In the genomic region with DNA sequence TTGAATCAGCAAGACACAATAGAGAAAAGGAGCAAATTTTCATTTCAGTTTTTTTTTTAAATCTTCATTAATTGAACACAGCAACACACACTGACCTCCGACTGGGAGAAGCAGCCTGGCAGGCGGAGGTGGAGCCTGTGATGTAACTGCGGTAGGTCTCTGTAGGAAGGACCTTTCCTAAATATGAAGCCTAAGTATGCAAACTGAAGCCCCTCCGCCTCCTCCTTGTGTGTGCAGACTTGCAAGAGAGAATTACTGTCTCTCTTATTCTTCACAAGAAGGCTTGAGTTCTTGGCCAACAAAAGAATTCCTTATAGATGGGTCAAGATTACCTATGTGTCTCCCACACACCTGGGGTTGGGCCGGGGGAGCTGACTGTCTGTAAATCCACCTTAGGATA, we compare ENCODE assay signal across 14 mouse cellular contexts. TPM values are rescaled to one million over a fixed set of nuclear protein-coding genes. Genes with fewer than 3 reads are reported as not detected.
DNase-seq lines count a peak whose midpoint lies in the region; ATAC-seq and TF ChIP-seq lines count a peak whose summit lies in the region.
"Had no signal": no experiment of that assay in that cellular context is flagged by ENCODE, and none has a peak within 500 bp of the region (broad histone marks: within the 10 kb centered on the region; RNA-seq: fewer than 3 reads in every experiment).

No protein-coding gene starts in this region.

- 0 out of 2 replicates have a peak overlapping the region, but pooled peaks have one; percentile 85 for H3K9ac ChIP-seq in midbrain, embryonic 13.5 days (replicated peaks)
- H3K9ac ChIP-seq in midbrain, embryonic 11.5 days (ENCODE audit: low read length) = no peak overlapping the region
- H3K9ac ChIP-seq in hindbrain, embryonic 16.5 days (ENCODE audit: low read depth, low read length) = peak overlapping the region; percentile 43; the same call in 1 of the 2 replicates
- H3K9ac ChIP-seq: embryonic facial prominence, embryonic 15.5 days; limb, embryonic 15.5 days had no signal

- H3K4me1 ChIP-seq in midbrain, embryonic 13.5 days (replicated peaks) = peaks cover 14% of the 10 kb centered on the region; the same call in 1 of the 2 replicates
- H3K4me1 ChIP-seq in midbrain, embryonic 11.5 days (ENCODE audit: control insufficient read depth, insufficient read depth, low read length) = peaks cover 4% of the 10 kb centered on the region
- no peaks in the 10 kb centered on the region; the same call in 1 of the 2 replicates for H3K4me1 ChIP-seq in hindbrain, embryonic 16.5 days (ENCODE audit: control insufficient read depth, insufficient read depth, low read depth, low read length)
- peaks cover 2% of the 10 kb centered on the region; the same call in 1 of the 2 replicates for H3K4me1 ChIP-seq in olfactory bulb, adult 2 months (ENCODE audit: control insufficient read depth, insufficient read depth, low read length)

- H3K9me3 ChIP-seq in midbrain, embryonic 13.5 days = no peaks in the 10 kb centered on the region
- H3K9me3 ChIP-seq in midbrain, embryonic 11.5 days (ENCODE audit: control insufficient read depth, low read length) = no peaks in the 10 kb centered on the region
- H3K9me3 ChIP-seq in hindbrain, embryonic 16.5 days (ENCODE audit: control insufficient read depth, low read length) = no peaks in the 10 kb centered on the region
- H3K9me3 ChIP-seq: embryonic facial prominence, embryonic 15.5 days; limb, embryonic 15.5 days had no signal

- no peak overlapping the region for H3K27ac ChIP-seq in midbrain, embryonic 13.5 days
- H3K27ac ChIP-seq in midbrain, embryonic 11.5 days (ENCODE audit: low read depth, low read length) = no peak overlapping the region
- H3K27ac ChIP-seq in hindbrain, embryonic 16.5 days (ENCODE audit: low read depth, low read length) = 0 out of 2 replicates have a peak overlapping the region, but pooled peaks have one; percentile 3
- H3K27ac ChIP-seq in olfactory bulb, adult 2 months (ENCODE audit: insufficient read depth, low read depth, low read length) = no peak overlapping the region
- no peak overlapping the region for H3K27ac ChIP-seq in gastrocnemius, adult 2 months
- H3K27ac ChIP-seq: embryonic facial prominence, embryonic 15.5 days; limb, embryonic 15.5 days had no signal

- ATAC-seq in midbrain, embryonic 13.5 days = no peak
- no peak for ATAC-seq in midbrain, embryonic 11.5 days (ENCODE audit: low FRiP score)
- ATAC-seq in hindbrain, embryonic 16.5 days = no peak
- ATAC-seq: Patski had no signal

- H3K4me3 ChIP-seq in midbrain, embryonic 13.5 days (replicated peaks) = peak overlapping the region; percentile 73
- H3K4me3 ChIP-seq in midbrain, embryonic 11.5 days (ENCODE audit: low read depth, low read length) = no peak overlapping the region
- peak overlapping the region; percentile 70 for H3K4me3 ChIP-seq in hindbrain, embryonic 16.5 days (ENCODE audit: low read length)
- peak overlapping the region; percentile 20; the same call in 1 of the 2 replicates for H3K4me3 ChIP-seq in olfactory bulb, adult 2 months (ENCODE audit: insufficient read depth, low read depth, low read length)
- H3K4me3 ChIP-seq in gastrocnemius, adult 2 months = no peak overlapping the region
- H3K4me3 ChIP-seq: limb, embryonic 15.5 days had no signal

- H3K4me2 ChIP-seq in midbrain, embryonic 13.5 days (replicated peaks) = peak overlapping the region; percentile 89
- H3K4me2 ChIP-seq in midbrain, embryonic 11.5 days = no peak overlapping the region
- peak overlapping the region; percentile 58 for H3K4me2 ChIP-seq in hindbrain, embryonic 16.5 days (ENCODE audit: low read length)
- H3K4me2 ChIP-seq: limb, embryonic 15.5 days had no signal

- DNase-seq in cerebellum, adult 18-20 months = peak; percentile 21 to 22
- DNase-seq in cerebellum, postnatal 4 days (ENCODE audit: low spot score in 2 of 2) = no peak
- no peak for DNase-seq in midbrain, embryonic 11.5 days (ENCODE audit: low spot score, missing footprints)
- DNase-seq in frontal cortex, postnatal 36 days (ENCODE audit: low spot score in 2 of 2) = no peak
- DNase-seq in gastrocnemius, adult 2 months = no peak
- DNase-seq: kidney, adult 9 months; lung, adult 2 months had no signal

- TF ChIP-seq CTCF in olfactory bulb, adult 2 months (IDR thresholded peaks at IDR 0.05; ENCODE audit: insufficient read depth, low read depth, low read length) = no peak
- TF ChIP-seq CTCF in gastrocnemius, adult 2 months (IDR thresholded peaks at IDR 0.05) = no peak

- H3K27me3 ChIP-seq in midbrain, embryonic 13.5 days = 0 out of 2 replicates have a peak, but pooled peaks cover 4% of the 10 kb centered on the region
- peaks cover 7% of the 10 kb centered on the region for H3K27me3 ChIP-seq in midbrain, embryonic 11.5 days (ENCODE audit: control insufficient read depth, insufficient read depth, low read length)
- no peaks in the 10 kb centered on the region for H3K27me3 ChIP-seq in hindbrain, embryonic 16.5 days (replicated peaks; ENCODE audit: control insufficient read depth, insufficient read depth, low read length)
- H3K27me3 ChIP-seq: Patski had no signal

- 63% methylated on average over 5 of the region's 5 CpGs for WGBS in midbrain, embryonic 13.5 days
- WGBS in midbrain, embryonic 11.5 days = 71% methylated on average over 5 of the region's 5 CpGs
- 49% methylated on average over 5 of the region's 5 CpGs for WGBS in hindbrain, embryonic 16.5 days
- WGBS in olfactory bulb, adult 2 months = 62% methylated on average over 5 of the region's 5 CpGs

- intact Hi-C loops in gastrocnemius, adult 2 months (cut with DNase I) = no loop called here

- TF ChIP-seq POLR2A in olfactory bulb, adult 2 months (IDR thresholded peaks at IDR 0.05; ENCODE audit: insufficient read depth, low read depth, low read length) = no peak

- H3K36me3 ChIP-seq in midbrain, embryonic 13.5 days = no peaks in the 10 kb centered on the region
- H3K36me3 ChIP-seq in midbrain, embryonic 11.5 days (ENCODE audit: control insufficient read depth, insufficient read depth, low read length) = no peaks in the 10 kb centered on the region
- H3K36me3 ChIP-seq in hindbrain, embryonic 16.5 days (ENCODE audit: control insufficient read depth, insufficient read depth, low read length) = no peaks in the 10 kb centered on the region
- H3K36me3 ChIP-seq: embryonic facial prominence, embryonic 15.5 days; limb, embryonic 15.5 days had no signal

RNA-seq across cellular contexts. Expression of gene Elmod1, which starts 1.9 kb away (rescaled TPM):
- 13.0 and 13.4 TPM in 2 replicates for polyA plus RNA-seq in midbrain, embryonic 13.5 days (2015; fragmentation: Nextera tagmentation; extraction: Ambion mirVana)
- polyA plus RNA-seq in midbrain, embryonic 11.5 days (2014; fragmentation: Nextera tagmentation; extraction: Ambion mirVana) = 1.4 and 2.8 TPM in 2 replicates
- polyA plus RNA-seq in hindbrain, embryonic 16.5 days (2015; fragmentation: Nextera tagmentation; extraction: Ambion mirVana) = 14.6 and 19.9 TPM in 2 replicates
- polyA plus RNA-seq in olfactory bulb, adult 2 months (2012; ENCODE audit: insufficient read depth, insufficient read length, low replicate concordance, missing spikeins) = not detected in 2 replicates
- total RNA-seq in gastrocnemius, adult 2 months (2021) = under 1 TPM in 1 of 2 experiments, not detected in 1; 0.17 TPM
- total RNA-seq: granulocyte monocyte progenitor cell, adult 5-6 weeks had no signal

Comparison
In these comparisons a context has a peak if more than half of its experiments do, and no peak if none do; other contexts are left out.
1. DNase-seq: peak in cerebellum, adult 18-20 months (2 of 2); none in cerebellum, postnatal 4 days (0 of 2), midbrain, embryonic 11.5 days (single experiment), frontal cortex, postnatal 36 days (0 of 2) and gastrocnemius, adult 2 months (single experiment).
2. H3K4me3 ChIP-seq: peak in midbrain, embryonic 13.5 days (single experiment), hindbrain, embryonic 16.5 days (single experiment) and olfactory bulb, adult 2 months (single experiment); none in midbrain, embryonic 11.5 days (single experiment) and gastrocnemius, adult 2 months (single experiment).